Mouse (Mus musculus): ENCODE data around the gene Tefm. TPM values are rescaled to one million over a fixed set of nuclear protein-coding genes. Genes with fewer than 3 reads are reported as not detected.

The Tefm gene
- polyA plus RNA-seq, 1 experiment from 2014 or later = 33.1 TPM

DNA sequence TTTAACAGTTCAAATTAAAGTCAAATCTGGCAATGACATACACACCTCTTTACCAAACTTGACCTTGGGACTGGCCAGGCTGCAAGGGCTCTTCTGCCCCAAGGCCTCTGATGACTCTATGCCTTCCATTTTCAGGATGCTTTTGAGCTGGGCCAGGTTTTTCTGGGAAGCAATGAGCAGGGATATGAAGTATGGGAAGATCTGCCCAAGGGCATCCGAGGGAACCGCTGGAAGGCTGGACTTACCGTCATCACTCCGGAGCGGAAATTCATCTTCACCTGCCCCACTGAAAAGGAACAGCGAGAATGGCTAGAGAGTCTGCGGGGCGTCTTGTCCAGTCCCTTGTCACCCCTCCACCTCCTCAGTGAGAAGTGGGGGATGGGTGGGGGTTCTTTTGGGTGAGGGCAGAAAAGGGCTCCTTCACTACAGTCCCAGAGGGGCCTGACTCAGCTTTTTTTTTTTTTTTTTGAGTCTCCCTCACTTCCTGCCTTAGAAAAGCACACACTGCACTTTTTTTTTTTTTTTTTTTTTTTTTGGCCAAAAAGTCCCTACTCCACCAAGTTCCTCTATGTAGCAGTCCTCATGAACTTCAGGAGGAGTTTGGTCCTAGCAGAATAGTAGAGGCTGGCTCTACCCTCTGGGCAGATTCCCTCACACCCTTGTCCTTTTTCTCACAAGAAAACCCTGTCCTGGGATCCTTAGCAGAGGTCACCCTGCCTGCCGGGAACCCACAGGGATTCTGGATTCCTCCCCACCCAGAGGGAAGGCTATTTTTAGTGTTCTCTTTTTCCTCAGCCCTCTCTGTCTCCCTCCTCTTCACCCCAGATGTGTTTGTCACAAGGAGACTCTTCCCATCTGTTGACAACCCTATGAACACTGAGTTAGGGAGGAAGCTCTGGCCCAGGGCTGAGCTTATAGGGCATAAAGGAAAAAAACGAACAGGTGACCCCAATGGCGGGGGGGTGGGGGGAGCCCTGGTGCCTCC lies 35.2 kb upstream of the Tefm start:
- no peak for ATAC-seq
- Histone ChIP-seq H3K27ac (ENCODE audit: low read length) (peak overlapping the region; percentile 23; the same call in 1 of the 2 replicates), H3K4me3 (ENCODE audit: low read length) (no peak overlapping the region), H3K9ac (ENCODE audit: low read depth, low read length) (no peak overlapping the region), H3K9me3 (ENCODE audit: control insufficient read depth, low read length) (no peaks in the 10 kb centered on the region), H3K4me2 (ENCODE audit: low read depth, low read length) (no peak overlapping the region), H3K36me3 (ENCODE audit: control insufficient read depth, insufficient read depth, low read length) (no peaks in the 10 kb centered on the region), H3K27me3 (replicated peaks; ENCODE audit: control insufficient read depth, insufficient read depth, low read length) (no peaks in the 10 kb centered on the region), H3K4me1 (ENCODE audit: control insufficient read depth, insufficient read depth, low read length) (peaks cover 2% of the 10 kb centered on the region; the same call in 1 of the 2 replicates)
- WGBS = 71% methylated on average over 11 of the region's 11 CpGs

DNA sequence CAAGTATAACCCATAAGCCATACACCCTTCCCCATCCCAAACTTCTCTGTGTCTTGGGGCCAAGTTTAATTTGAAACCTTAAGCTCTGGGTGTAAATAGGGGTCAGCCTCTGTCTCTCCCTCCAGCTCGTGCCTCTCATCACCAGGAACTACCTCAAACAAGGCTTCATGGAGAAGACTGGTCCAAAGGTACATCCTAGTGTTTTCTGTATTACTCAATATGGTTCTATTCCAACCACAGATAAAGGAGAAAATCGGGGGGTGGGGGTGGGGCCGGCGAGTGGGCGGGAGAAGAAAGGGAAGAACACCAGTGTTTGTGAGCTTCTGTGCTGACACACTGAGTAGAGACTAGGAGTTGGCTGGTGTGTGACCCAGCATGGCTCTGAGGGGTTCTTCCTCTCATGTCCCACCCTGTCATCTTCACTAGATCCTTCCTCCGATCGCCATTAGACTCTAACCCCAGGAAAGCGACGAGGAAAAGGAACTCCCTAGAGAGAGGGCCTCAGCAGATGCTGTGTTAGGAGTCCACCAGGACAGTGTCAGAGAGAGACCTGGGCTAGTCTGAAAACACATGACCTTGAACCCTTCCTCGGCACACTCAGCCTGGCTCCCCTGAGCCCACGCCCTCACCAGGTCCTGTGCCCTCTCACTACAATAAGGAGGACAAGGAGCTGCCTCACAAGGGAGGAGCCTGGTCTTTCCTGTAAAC lies 32.1 kb upstream of the Tefm start:
- WGBS = 71% methylated on average over 11 of the region's 11 CpGs
- Histone ChIP-seq H3K4me2 (ENCODE audit: low read depth, low read length) (no peak overlapping the region), H3K4me1 (ENCODE audit: control insufficient read depth, insufficient read depth, low read length) (peaks cover 2% of the 10 kb centered on the region; the same call in 1 of the 2 replicates), H3K9me3 (ENCODE audit: control insufficient read depth, low read length) (no peaks in the 10 kb centered on the region), H3K27me3 (replicated peaks; ENCODE audit: control insufficient read depth, insufficient read depth, low read length) (no peaks in the 10 kb centered on the region), H3K9ac (ENCODE audit: low read depth, low read length) (no peak overlapping the region), H3K4me3 (ENCODE audit: low read length) (no peak overlapping the region), H3K36me3 (ENCODE audit: control insufficient read depth, insufficient read depth, low read length) (no peaks in the 10 kb centered on the region), H3K27ac (ENCODE audit: low read length) (no peak overlapping the region)
- ATAC-seq = peak; percentile 35

DNA sequence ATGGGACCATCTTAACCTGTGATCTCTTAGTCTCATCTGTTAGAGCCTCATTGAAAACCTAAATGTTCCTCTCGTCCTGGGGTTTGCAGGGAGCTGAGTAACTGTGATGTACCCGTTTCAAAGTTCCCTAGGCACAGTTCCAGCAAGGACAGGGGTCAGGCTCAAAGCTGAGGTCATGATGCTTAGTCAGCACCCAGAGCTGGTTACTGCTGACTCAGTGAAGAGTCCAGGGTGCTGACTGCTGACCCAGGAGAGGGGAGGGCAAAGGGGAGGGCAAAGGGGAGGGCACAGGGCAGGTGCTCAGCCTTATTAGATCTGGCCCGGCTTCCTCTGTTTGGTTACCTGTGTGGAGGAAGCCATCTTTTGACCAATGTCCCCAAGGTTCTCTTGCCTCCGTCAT lies 29.9 kb upstream of the Tefm start:
- peak; percentile 58 for ATAC-seq
- Histone ChIP-seq H3K9me3 (ENCODE audit: control insufficient read depth, low read length) (no peaks in the 10 kb centered on the region), H3K27ac (ENCODE audit: low read length) (no peak overlapping the region), H3K27me3 (replicated peaks; ENCODE audit: control insufficient read depth, insufficient read depth, low read length) (no peaks in the 10 kb centered on the region), H3K4me1 (ENCODE audit: control insufficient read depth, insufficient read depth, low read length) (peaks cover 4% of the 10 kb centered on the region; the same call in 1 of the 2 replicates), H3K9ac (ENCODE audit: low read depth, low read length) (no peak overlapping the region), H3K4me3 (ENCODE audit: low read length) (no peak overlapping the region), H3K36me3 (ENCODE audit: control insufficient read depth, insufficient read depth, low read length) (no peaks in the 10 kb centered on the region), H3K4me2 (ENCODE audit: low read depth, low read length) (no peak overlapping the region)
- 62% methylated on average over 4 of the region's 4 CpGs for WGBS

- Histone ChIP-seq H3K9ac (ENCODE audit: low read depth, low read length) (no peak overlapping the region), H3K4me1 (ENCODE audit: control insufficient read depth, insufficient read depth, low read length) (peaks cover 4% of the 10 kb centered on the region; the same call in 1 of the 2 replicates), H3K27ac (ENCODE audit: low read length) (no peak overlapping the region), H3K4me3 (ENCODE audit: low read length) (no peak overlapping the region), H3K27me3 (replicated peaks; ENCODE audit: control insufficient read depth, insufficient read depth, low read length) (no peaks in the 10 kb centered on the region), H3K36me3 (ENCODE audit: control insufficient read depth, insufficient read depth, low read length) (no peaks in the 10 kb centered on the region), H3K9me3 (ENCODE audit: control insufficient read depth, low read length) (no peaks in the 10 kb centered on the region), H3K4me2 (ENCODE audit: low read depth, low read length) (no peak overlapping the region)
- ATAC-seq = no peak
- 64% methylated on average over 5 of the region's 5 CpGs for WGBS
Observed at GRCm38 (mm10) chr11:80170351-80170750, 28.4 kb upstream of the Tefm start.

DNA sequence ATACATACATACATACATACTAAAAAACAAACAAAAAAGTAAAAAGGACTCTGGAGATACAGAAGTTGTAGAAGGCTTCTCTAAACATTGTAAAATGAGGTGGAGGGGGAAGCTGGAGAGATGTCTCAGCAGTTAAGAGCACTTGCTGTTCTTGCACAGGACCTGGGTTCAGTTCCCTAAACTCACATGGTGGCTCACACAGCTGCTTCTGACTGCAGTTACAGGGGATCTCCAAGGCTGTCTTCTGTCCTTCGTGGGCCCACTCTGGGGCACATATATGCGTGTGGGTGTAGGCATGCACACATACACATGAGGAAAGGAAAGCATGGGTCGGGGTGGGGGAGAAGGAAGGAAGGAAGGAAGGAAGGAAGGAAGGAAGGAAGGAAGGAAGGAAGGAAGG lies 27.7 kb upstream of the Tefm start:
- H3K9ac ChIP-seq (ENCODE audit: low read depth, low read length) = no peak overlapping the region
- H3K27ac ChIP-seq (ENCODE audit: low read length) = no peak overlapping the region
- H3K4me3 ChIP-seq (ENCODE audit: low read length) = no peak overlapping the region
- H3K9me3 ChIP-seq (ENCODE audit: control insufficient read depth, low read length) = no peaks in the 10 kb centered on the region
- H3K27me3 ChIP-seq (replicated peaks; ENCODE audit: control insufficient read depth, insufficient read depth, low read length) = no peaks in the 10 kb centered on the region
- no peaks in the 10 kb centered on the region for H3K36me3 ChIP-seq (ENCODE audit: control insufficient read depth, insufficient read depth, low read length)
- ATAC-seq = no peak
- H3K4me2 ChIP-seq (ENCODE audit: low read depth, low read length) = no peak overlapping the region
- WGBS = 84% methylated on average over 3 of the region's 3 CpGs
- H3K4me1 ChIP-seq (ENCODE audit: control insufficient read depth, insufficient read depth, low read length) = peaks cover 4% of the 10 kb centered on the region; the same call in 1 of the 2 replicates

GRCm38 (mm10) chr11:80168611-80169249 lies 26.8 kb upstream of the Tefm start:
- Histone ChIP-seq H3K9me3 (ENCODE audit: control insufficient read depth, low read length) (no peaks in the 10 kb centered on the region), H3K4me1 (ENCODE audit: control insufficient read depth, insufficient read depth, low read length) (0 out of 2 replicates have a peak, but pooled peaks cover 2% of the 10 kb centered on the region), H3K4me2 (ENCODE audit: low read depth, low read length) (no peak overlapping the region), H3K36me3 (ENCODE audit: control insufficient read depth, insufficient read depth, low read length) (no peaks in the 10 kb centered on the region), H3K4me3 (ENCODE audit: low read length) (no peak overlapping the region), H3K27ac (ENCODE audit: low read length) (no peak overlapping the region), H3K27me3 (replicated peaks; ENCODE audit: control insufficient read depth, insufficient read depth, low read length) (no peaks in the 10 kb centered on the region), H3K9ac (ENCODE audit: low read depth, low read length) (no peak overlapping the region)
- peak; percentile 60 for ATAC-seq
- 62% methylated on average over 4 of the region's 4 CpGs for WGBS

- no peak overlapping the region for H3K9ac ChIP-seq (ENCODE audit: low read depth, low read length)
- no peak overlapping the region for H3K27ac ChIP-seq (ENCODE audit: low read length)
- H3K27me3 ChIP-seq (replicated peaks; ENCODE audit: control insufficient read depth, insufficient read depth, low read length) = no peaks in the 10 kb centered on the region
- H3K9me3 ChIP-seq (ENCODE audit: control insufficient read depth, low read length) = no peaks in the 10 kb centered on the region
- no peak overlapping the region for H3K4me2 ChIP-seq (ENCODE audit: low read depth, low read length)
- ATAC-seq = no peak
- 81% methylated on average over 9 of the region's 9 CpGs for WGBS
- no peak overlapping the region for H3K4me3 ChIP-seq (ENCODE audit: low read length)
- H3K4me1 ChIP-seq (ENCODE audit: control insufficient read depth, insufficient read depth, low read length) = 0 out of 2 replicates have a peak, but pooled peaks cover 2% of the 10 kb centered on the region
- no peaks in the 10 kb centered on the region for H3K36me3 ChIP-seq (ENCODE audit: control insufficient read depth, insufficient read depth, low read length)
Observed at GRCm38 (mm10) chr11:80168121-80168520, 26.1 kb upstream of the Tefm start.

GRCm38 (mm10) chr11:80164224-80164623 lies 22.2 kb upstream of the Tefm start:
- H3K27ac ChIP-seq (ENCODE audit: low read length) = no peak overlapping the region
- no peak overlapping the region for H3K4me2 ChIP-seq (ENCODE audit: low read depth, low read length)
- no peaks in the 10 kb centered on the region for H3K27me3 ChIP-seq (replicated peaks; ENCODE audit: control insufficient read depth, insufficient read depth, low read length)
- H3K4me3 ChIP-seq (ENCODE audit: low read length) = no peak overlapping the region
- H3K9me3 ChIP-seq (ENCODE audit: control insufficient read depth, low read length) = no peaks in the 10 kb centered on the region
- no peaks in the 10 kb centered on the region for H3K36me3 ChIP-seq (ENCODE audit: control insufficient read depth, insufficient read depth, low read length)
- ATAC-seq = no peak
- no peak overlapping the region for H3K9ac ChIP-seq (ENCODE audit: low read depth, low read length)
- 55% methylated on average over 2 of the region's 2 CpGs for WGBS
- peaks cover 2% of the 10 kb centered on the region; the same call in 1 of the 2 replicates for H3K4me1 ChIP-seq (ENCODE audit: control insufficient read depth, insufficient read depth, low read length)
